Mouse (Mus musculus): ENCODE data around the gene Mb. TPM values are rescaled to one million over a fixed set of nuclear protein-coding genes. Genes with fewer than 3 reads are reported as not detected.

The Mb gene
- total RNA-seq, 2 experiments from 2014 or later, result 0.33 TPM; not detected in 1

- H3K4me3 ChIP-seq, result no peak overlapping the region
- intact Hi-C loops (cut with DNase I), result loop anchor here (5.0 kb wide), 1 partner anchor 348 kb away; no protein-coding TSS in a partner anchor
- DNase-seq (ENCODE audit: extremely low spot score in 1 of 2, low spot score in 2 of 2), result no peak
- no peak overlapping the region for H3K27ac ChIP-seq
- no peak for TF ChIP-seq CTCF (IDR thresholded peaks at IDR 0.05)
These were observed 30.9 kb downstream of the Mb start for GRCm38 (mm10) chr15:77019533-77019932.

DNA sequence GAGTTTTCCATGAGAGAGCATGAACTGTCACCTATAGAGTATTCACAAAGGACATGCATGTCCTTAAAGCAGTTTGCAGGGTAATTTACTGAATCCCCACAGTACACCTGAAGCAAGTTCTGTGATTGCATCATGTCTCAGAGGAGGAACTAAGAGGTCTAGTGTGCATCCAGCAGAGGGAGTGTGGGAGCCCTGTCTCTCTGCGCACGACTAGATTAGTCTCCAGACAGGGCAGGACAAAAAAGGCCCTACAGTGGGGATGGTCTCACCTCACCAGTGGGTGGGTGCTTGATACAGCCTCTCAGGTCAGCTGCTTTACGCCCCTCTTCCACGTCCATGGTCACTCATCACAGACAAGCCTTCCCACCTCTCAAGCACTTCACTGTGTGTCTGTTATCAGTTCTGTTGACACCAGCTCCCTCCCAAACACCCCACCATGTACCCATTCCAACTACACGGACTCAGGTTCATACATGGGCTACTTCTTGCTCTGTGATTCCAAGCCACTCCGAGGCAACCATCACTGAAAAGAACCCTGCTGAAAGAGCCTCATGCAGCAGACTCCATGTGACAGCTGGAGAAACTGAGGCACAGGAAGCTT is 31.6 kb downstream of the Mb start:
- intact Hi-C loops (cut with DNase I), result loop anchor here (5.0 kb wide), 1 partner anchor 348 kb away; no protein-coding TSS in a partner anchor
- TF ChIP-seq CTCF (IDR thresholded peaks at IDR 0.05), result peak; percentile 62
- Histone ChIP-seq H3K27ac (no peak overlapping the region), H3K4me3 (no peak overlapping the region)
- DNase-seq (ENCODE audit: extremely low spot score in 1 of 2, low spot score in 2 of 2), result peak in 1 of 2 experiments; percentile 40

GRCm38 (mm10) chr15:77017897-77018296 is 32.6 kb downstream of the Mb start:
- TF ChIP-seq CTCF (IDR thresholded peaks at IDR 0.05), result no peak
- no peak overlapping the region for H3K4me3 ChIP-seq
- H3K27ac ChIP-seq, result no peak overlapping the region
- intact Hi-C loops (cut with DNase I), result loop anchor here (5.0 kb wide), 1 partner anchor 349 kb away; no protein-coding TSS in a partner anchor
- no peak for DNase-seq (ENCODE audit: extremely low spot score in 1 of 2, low spot score in 2 of 2)

- intact Hi-C loops (cut with DNase I), result loop anchor here (5.0 kb wide), 1 partner anchor 351 kb away; no protein-coding TSS in a partner anchor
- H3K4me3 ChIP-seq, result no peak overlapping the region
These were observed 34.0 kb downstream of the Mb start for GRCm38 (mm10) chr15:77016509-77016908.

DNA sequence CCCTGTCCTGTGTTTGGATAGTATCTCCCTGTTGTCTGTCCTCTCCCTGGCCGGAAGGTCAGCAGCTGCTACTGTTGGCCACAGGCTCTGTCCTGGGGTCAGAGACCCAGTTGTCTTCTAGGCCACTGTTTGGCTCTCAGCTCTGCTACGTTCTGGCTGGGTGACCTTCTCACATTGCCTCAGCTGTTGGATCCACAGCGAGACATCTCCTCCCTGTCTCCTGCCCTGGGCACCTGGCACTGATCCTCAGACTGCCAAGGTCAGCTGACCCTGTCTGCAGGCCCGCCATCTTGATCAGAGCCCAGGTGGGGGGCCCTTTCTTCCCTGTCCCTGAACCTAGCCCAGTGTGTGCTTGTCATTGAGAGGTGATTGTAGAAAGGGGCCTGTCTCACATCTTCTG is 35.5 kb downstream of the Mb start:
- no peak for DNase-seq (ENCODE audit: extremely low spot score in 1 of 2, low spot score in 2 of 2)
- no peak for TF ChIP-seq CTCF (IDR thresholded peaks at IDR 0.05)
- Histone ChIP-seq H3K4me3 (no peak overlapping the region), H3K27ac (no peak overlapping the region)
- intact Hi-C loops (cut with DNase I), result loop anchor here (5.0 kb wide), 1 partner anchor 352 kb away; no protein-coding TSS in a partner anchor

More at GRCm38 (mm10) chr15:77016509-77016908, 34.0 kb downstream of the Mb start:
- no peak overlapping the region for H3K27ac ChIP-seq
- TF ChIP-seq CTCF (IDR thresholded peaks at IDR 0.05), result no peak
- no peak for DNase-seq (ENCODE audit: extremely low spot score in 1 of 2, low spot score in 2 of 2)

DNA sequence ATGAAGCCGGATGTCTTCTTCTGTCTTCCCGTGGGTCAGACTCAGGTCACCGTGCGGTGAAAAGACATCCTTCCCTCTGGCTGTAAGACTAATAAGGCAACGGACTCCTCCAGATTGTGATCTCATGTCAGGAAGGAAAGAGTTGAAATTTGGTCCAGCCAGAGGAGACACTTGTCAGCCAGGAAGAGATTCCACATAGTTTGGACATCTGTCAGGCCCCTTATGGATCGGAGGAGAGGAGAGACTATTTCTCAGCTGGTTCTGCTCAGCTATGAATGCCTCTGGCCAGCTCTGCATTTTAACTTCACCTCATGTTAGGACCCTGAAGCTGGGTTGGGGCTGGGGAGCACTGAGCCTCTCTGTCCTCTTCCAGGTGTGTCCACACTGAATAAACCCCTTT is 36.0 kb downstream of the Mb start:
- no peak overlapping the region for H3K27ac ChIP-seq
- no peak for TF ChIP-seq CTCF (IDR thresholded peaks at IDR 0.05)
- H3K4me3 ChIP-seq, result no peak overlapping the region
- intact Hi-C loops (cut with DNase I), result no loop called here
- no peak for DNase-seq (ENCODE audit: extremely low spot score in 1 of 2, low spot score in 2 of 2)

DNA sequence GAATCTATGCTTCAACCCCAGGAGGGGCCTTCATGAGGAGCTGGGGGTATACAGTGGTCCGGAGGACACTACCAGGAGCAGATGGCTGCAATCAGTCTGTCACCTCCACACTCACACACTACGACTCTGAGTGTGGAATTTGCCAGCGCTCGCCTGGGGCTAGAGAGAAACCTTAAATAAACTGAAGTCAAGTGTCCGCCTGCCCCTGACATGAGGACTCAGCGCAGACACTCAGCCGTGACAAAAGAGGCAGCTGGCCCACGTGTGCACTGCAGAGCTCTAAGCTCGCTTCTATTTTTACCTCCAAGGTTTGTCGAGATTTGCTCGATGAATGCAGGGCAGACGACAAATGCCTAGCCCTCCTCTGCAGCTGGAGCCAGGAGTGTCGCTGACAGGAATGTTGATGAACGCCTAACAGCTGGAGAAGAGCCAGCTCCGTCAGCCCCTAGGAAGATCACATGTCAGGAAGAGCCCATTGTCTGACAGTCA is 36.7 kb downstream of the Mb start:
- intact Hi-C loops (cut with DNase I), result no loop called here
- peak in 1 of 2 experiments; percentile 44 for DNase-seq (ENCODE audit: extremely low spot score in 1 of 2, low spot score in 2 of 2)
- Histone ChIP-seq H3K27ac (0 out of 2 replicates have a peak overlapping the region, but pooled peaks have one; percentile 32), H3K4me3 (peak overlapping the region; percentile 28; the same call in 1 of the 2 replicates)
- no peak for TF ChIP-seq CTCF (IDR thresholded peaks at IDR 0.05)

GRCm38 (mm10) chr15:77008851-77009250 is 41.6 kb downstream of the Mb start:
- intact Hi-C loops (cut with DNase I), result loop anchor here (5.0 kb wide), 1 partner anchor 37 kb away; no protein-coding TSS in a partner anchor
- H3K27ac ChIP-seq, result no peak overlapping the region
- DNase-seq (ENCODE audit: extremely low spot score in 1 of 2, low spot score in 2 of 2), result no peak
- H3K4me3 ChIP-seq, result no peak overlapping the region
- TF ChIP-seq CTCF (IDR thresholded peaks at IDR 0.05), result no peak

DNA sequence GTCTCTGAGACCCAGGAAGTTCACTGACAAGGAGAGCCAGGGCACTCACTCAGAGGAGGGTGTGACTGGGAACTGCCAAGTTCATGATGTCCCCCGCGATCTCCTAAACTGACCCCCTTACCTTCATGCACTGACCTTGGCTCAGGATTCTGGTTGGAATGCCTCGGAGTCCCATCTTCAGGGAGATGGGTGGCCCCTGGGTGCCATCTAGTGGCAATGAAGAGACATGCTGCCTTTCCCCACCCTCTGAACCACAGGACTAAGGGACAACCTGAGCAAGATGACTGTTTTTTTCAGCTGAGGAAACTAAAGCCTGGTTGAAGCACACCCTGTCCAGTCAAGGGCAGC is 46.6 kb downstream of the Mb start:
- intact Hi-C loops (cut with DNase I), result loop anchor here (5.0 kb wide), 2 partner anchors 47 to 257 kb away; no protein-coding TSS in a partner anchor
- H3K27ac ChIP-seq, result no peak overlapping the region
- TF ChIP-seq CTCF (IDR thresholded peaks at IDR 0.05), result peak; percentile 85
- DNase-seq (ENCODE audit: extremely low spot score in 1 of 2, low spot score in 2 of 2), result peak; percentile 50 to 56
- H3K4me3 ChIP-seq, result no peak overlapping the region

DNA sequence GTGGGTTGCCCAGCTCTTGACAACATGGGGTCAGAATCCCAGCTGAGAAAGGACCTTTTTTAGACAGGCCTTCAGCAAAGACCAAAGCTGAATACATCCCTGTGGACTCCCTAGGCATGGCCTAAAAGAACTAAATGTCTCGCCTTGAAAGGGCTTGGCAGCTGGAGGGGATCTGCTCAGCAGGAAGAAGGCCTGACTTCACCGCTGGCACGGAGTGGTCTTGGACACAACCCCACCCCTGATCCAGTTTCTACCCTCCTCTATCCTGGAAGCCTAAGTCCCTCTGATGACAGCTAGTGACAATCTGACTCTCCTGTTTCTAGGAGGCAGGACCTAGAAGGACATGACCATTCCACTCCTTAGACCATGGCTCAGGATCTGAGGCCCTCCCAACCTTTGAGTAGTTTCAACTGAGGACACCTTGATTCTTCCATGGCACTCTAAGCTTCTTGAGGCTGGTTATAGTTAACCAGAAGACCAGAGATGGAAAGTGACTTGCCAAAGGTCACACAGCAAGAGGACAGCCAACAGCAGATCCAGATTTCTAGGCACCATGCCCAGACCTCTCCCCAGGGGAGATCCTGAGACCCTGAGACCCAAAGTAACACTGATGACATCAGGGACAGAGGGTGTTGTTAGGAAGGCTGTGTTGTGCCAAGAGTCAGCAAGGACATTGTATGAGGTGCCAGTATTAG is 47.1 kb downstream of the Mb start:
- intact Hi-C loops (cut with DNase I), result loop anchor here (5.0 kb wide), 2 partner anchors 46 to 256 kb away; no protein-coding TSS in a partner anchor
- no peak for DNase-seq (ENCODE audit: extremely low spot score in 1 of 2, low spot score in 2 of 2)

GRCm38 (mm10) chr15:76998878-76999588 is 51.4 kb downstream of the Mb start:
- Histone ChIP-seq H3K27ac (no peak overlapping the region), H3K4me3 (no peak overlapping the region)
- peak; percentile 42 for DNase-seq (ENCODE audit: extremely low spot score in 1 of 2, low spot score in 2 of 2)
- TF ChIP-seq CTCF (IDR thresholded peaks at IDR 0.05), result peak; percentile 26
- intact Hi-C loops (cut with DNase I), result no loop called here

More for the DNA sequence above, 47.1 kb downstream of the Mb start:
- Histone ChIP-seq H3K4me3 (no peak overlapping the region), H3K27ac (no peak overlapping the region)
- no peak for TF ChIP-seq CTCF (IDR thresholded peaks at IDR 0.05)
